Mouse (Mus musculus) cortical plate, adult 2 months (tissue): ENCODE data around the gene Fcgr2b. TPM values are rescaled to one million over a fixed set of nuclear protein-coding genes. Genes with fewer than 3 reads are reported as not detected.

Experiments used
- H3K27ac ChIP-seq: fragments of 200-500 bp; 2 replicates; pipeline ENCODE4 v1.5.1; 2012; ENCODE audit warnings: low read length, control low read depth, inconsistent platforms; ENCODE audit not compliant: insufficient read depth
- H3K4me1 ChIP-seq: fragments of 200-500 bp; 2 replicates; pipeline ENCODE4 v1.6.1; 2011; ENCODE audit warnings: low read length; ENCODE audit not compliant: control insufficient read depth, insufficient read depth
- H3K4me3 ChIP-seq: fragments of 200-500 bp; 2 replicates; pipeline ENCODE4 v1.5.1; 2011; ENCODE audit warnings: mild to moderate bottlenecking, low read length, control low read depth; ENCODE audit not compliant: insufficient read depth
- CTCF ChIP-seq: fragments of 200-500 bp; IDR thresholded peaks from 2 replicates; pipeline ENCODE4 v1.5.1; 2011; ENCODE audit warnings: mild to moderate bottlenecking, control low read depth, low read length; ENCODE audit not compliant: insufficient read depth; ENCODE audit errors: extremely low read depth
- POLR2A ChIP-seq: fragments of 200-500 bp; IDR thresholded peaks from 2 replicates; pipeline ENCODE4 v1.6.1; 2011; ENCODE audit warnings: mild to moderate bottlenecking, low read length, control low read depth; ENCODE audit not compliant: insufficient read depth; ENCODE audit errors: extremely low read depth
- polyA plus RNA-seq: library from polyadenylated mRNA; depleted of rRNA; stranded (reverse); fragments of >200 nt; gene quantifications from 2 replicates; pipeline ENCODE4 v1.2.3, GENCODE M21; 2012

Gene Fcgr2b
- polyA plus RNA-seq, 1 experiment: 6.4 TPM

- no peak overlapping the region for H3K4me3 ChIP-seq
- TF ChIP-seq POLR2A (no peak), CTCF (no peak)
- no peaks in the 10 kb centered on the region for H3K4me1 ChIP-seq
Observed at GRCm38 (mm10) chr1:170933386-170933920, 42.9 kb downstream of the Fcgr2b start.

DNA sequence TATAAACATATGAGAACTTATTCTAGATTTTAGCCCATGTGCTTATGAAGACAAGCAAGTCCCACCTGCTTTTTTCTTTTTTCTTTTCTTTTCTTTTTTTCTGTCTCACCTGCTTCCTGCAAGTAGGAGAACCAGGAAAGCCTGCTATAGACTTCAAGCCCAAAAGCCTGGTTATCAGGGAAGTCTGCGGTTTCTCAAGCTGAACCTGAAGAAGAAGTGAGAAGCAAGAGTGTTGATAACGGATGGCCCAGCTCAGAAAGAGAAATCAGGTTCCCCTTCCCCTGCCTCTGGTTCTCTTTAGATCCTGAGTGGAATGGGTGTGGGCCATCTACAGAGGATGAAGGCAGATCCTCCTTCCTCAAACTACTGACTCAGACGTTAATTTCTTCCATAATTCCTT, 44.3 kb downstream of the Fcgr2b start:
- Histone ChIP-seq H3K4me3 (no peak overlapping the region), H3K4me1 (no peaks in the 10 kb centered on the region), H3K27ac (no peak overlapping the region)
- TF ChIP-seq CTCF: no peak
- TF ChIP-seq POLR2A: no peak

More at GRCm38 (mm10) chr1:170933386-170933920, 42.9 kb downstream of the Fcgr2b start:
- H3K27ac ChIP-seq: no peak overlapping the region

DNA sequence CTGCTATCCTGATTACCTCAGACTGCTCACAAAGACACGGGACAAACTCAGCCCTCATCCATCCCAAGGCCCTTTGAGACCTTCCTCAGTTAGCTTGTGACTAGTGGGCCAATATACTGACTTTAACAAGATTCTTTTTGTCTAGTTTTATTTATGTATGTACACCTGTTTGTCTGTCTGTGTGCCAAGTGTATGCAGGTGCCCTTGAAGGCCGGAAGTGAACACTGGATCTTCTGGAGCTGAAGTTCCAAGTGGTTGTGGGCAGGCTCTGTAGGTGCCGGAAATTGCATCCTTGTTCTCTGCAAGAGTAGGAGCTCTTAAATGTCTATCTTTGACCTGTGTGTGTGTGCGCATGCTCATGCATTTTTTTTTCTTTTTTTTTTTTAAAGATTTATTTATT, 47.1 kb downstream of the Fcgr2b start:
- Histone ChIP-seq H3K27ac (no peak overlapping the region), H3K4me1 (no peaks in the 10 kb centered on the region), H3K4me3 (no peak overlapping the region)
- no peak for TF ChIP-seq CTCF
- no peak for TF ChIP-seq POLR2A

DNA sequence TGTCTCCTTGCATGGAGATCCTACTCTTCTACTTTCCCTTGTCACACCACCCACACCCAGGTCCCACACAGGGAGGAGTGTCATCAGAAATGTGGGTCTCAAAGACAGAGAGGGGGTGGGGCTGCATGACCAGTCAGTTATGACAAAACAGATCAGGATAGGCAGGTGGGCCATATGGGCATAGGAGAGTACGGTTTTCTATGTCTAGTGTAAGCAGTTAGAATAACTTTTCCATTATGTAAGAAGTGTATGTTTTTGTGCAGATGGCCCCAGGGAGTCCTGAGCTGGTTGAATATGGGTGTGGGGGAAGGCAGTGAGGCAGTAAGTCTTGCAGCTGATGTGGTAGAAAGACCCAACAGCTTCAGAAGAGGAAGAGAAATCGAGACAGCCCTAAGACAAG, 47.9 kb downstream of the Fcgr2b start:
- Histone ChIP-seq H3K27ac (no peak overlapping the region), H3K4me3 (no peak overlapping the region), H3K4me1 (no peaks in the 10 kb centered on the region)
- no peak for TF ChIP-seq CTCF
- TF ChIP-seq POLR2A: no peak

- Histone ChIP-seq H3K4me1 (no peaks in the 10 kb centered on the region), H3K4me3 (no peak within 1 kb of the TSS), H3K27ac (no peak within 1 kb of the TSS)
- no peak for TF ChIP-seq CTCF
Observed at GRCm38 (mm10) chr1:170927378-170927777, 49.0 kb downstream of the Fcgr2b start, which contains the start of gene Fcrla. Gene Fcrla (minus strand): TSS chr1:170927583.

DNA sequence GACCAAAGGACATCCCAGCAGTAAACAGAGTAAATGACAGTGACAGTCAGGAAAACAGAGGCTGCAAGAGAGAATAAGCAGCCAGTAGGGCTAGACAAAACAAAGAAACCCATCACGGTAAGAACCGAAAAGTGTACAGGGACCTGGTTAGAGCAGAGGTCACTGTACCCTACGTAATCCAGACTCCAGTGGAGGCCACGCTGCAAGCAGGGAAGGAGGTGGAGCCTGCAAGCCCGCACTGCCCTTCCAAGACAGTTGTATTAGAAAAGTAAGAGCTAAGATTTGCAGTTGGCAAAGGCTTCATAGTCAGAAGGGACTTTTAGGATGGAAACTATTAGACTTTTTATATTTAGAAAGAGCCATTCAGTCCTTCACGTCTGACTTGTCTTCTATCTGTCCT, 49.4 kb downstream of the Fcgr2b start:
- Histone ChIP-seq H3K4me3 (no peak overlapping the region), H3K4me1 (no peaks in the 10 kb centered on the region), H3K27ac (no peak overlapping the region)
- TF ChIP-seq POLR2A (no peak), CTCF (no peak)

DNA sequence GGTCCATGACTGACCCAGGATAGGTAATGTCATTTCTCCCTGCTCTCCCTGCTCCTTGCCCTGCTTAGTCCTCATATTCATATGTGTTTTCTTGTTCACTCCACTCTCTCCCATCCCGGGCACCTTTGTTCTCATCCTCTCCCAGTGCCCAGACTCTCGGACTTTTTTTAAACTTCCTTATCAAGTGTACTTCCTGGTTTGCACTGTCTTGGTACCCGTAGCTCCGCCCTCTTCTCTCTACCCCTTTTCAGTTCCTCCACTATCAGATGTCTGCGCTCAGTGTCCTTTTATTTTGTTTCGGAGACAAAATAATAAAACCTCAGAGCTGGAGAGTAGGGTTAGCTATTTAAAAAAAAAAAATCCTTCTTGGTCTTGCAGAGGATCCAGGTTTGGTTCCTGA, 51.9 kb downstream of the Fcgr2b start:
- H3K4me3 ChIP-seq: no peak overlapping the region
- no peak for TF ChIP-seq CTCF
- TF ChIP-seq POLR2A: no peak
- H3K4me1 ChIP-seq: no peaks in the 10 kb centered on the region
- no peak overlapping the region for H3K27ac ChIP-seq

- no peak overlapping the region for H3K4me3 ChIP-seq
- H3K4me1 ChIP-seq: no peaks in the 10 kb centered on the region
- TF ChIP-seq POLR2A (no peak), CTCF (no peak)
- H3K27ac ChIP-seq: no peak overlapping the region
Observed at GRCm38 (mm10) chr1:170919308-170919707, 57.0 kb downstream of the Fcgr2b start.

- TF ChIP-seq POLR2A (no peak), CTCF (no peak)
- no peak overlapping the region for H3K27ac ChIP-seq
- H3K4me1 ChIP-seq: no peaks in the 10 kb centered on the region
- no peak overlapping the region for H3K4me3 ChIP-seq
Observed at GRCm38 (mm10) chr1:170915657-170916056, 60.7 kb downstream of the Fcgr2b start.

GRCm38 (mm10) chr1:170912891-170913615, 63.3 kb downstream of the Fcgr2b start, which contains the start of gene Fcrlb:
Gene Fcrlb (minus strand): TSS chr1:170912941.
- Histone ChIP-seq H3K27ac (no peak within 1 kb of the TSS), H3K4me3 (no peak within 1 kb of the TSS), H3K4me1 (no peaks in the 10 kb centered on the region)
- TF ChIP-seq POLR2A (no peak), CTCF (no peak)
